Mouse (Mus musculus) Patski (cell line): ENCODE measurements around the gene Mapk7. TPM values are rescaled to one million over a fixed set of nuclear protein-coding genes. Genes with fewer than 3 reads are reported as not detected.

Experiments used
- ATAC-seq: fragments of 100-300 bp; one replicate; pipeline ENCODE4 v1.8.0; 2021
- CTCF ChIA-PET: fragments of 350-600 bp; sonication (Branson Sonifier 250); formaldehyde crosslinking; loops from one replicate; lab custom pipeline; 2022; ENCODE audit warnings: inconsistent platforms; lab: Charles Lee
- POLR2A ChIA-PET: fragments of 350-600 bp; sonication (Branson Sonifier 250); formaldehyde crosslinking; loops from one replicate; lab custom pipeline; 2022; ENCODE audit warnings: antibody characterized with exemption, inconsistent platforms; lab: Charles Lee
- DNase-seq: peaks from one replicate; pipeline ENCODE4 v3.0.0-alpha.2; 2011; ENCODE audit warnings: low read depth, low spot score
- H3K27me3 ChIP-seq: fragments of 371-371 bp; one replicate; pipeline ENCODE4 v1.5.1; 2021
- CTCF ChIP-seq: fragments of 100-300 bp; IDR thresholded peaks from one replicate; pipeline ENCODE4 v1.5.1; 2021
- in situ Hi-C: fragments of 300-500 bp; cut with MboI; formaldehyde crosslinking; loops from 3 replicates; pipeline ENCODE4 v1.11.1; 2018; ENCODE audit warnings: low pct_unique_long_range_greater_than_20kb, mixed read lengths
- polyA plus RNA-seq: library from polyadenylated mRNA; unstranded; gene quantifications from one replicate; pipeline ENCODE4 v1.2.3, GENCODE M21; 2021

Mapk7 gene
- polyA plus RNA-seq, 1 experiment from 2014 or later, result 30.1 TPM

GRCm38 (mm10) chr11:61484613-61485540 is 9.3 kb downstream of the Mapk7 start, which contains the start of gene Mfap4:
Gene Mfap4 (plus strand): TSS chr11:61485431.
- CTCF ChIA-PET, result interaction anchor here (1.1 kb wide), 1 partner anchor 19 kb away, joined by 3 read pairs; no protein-coding TSS in a partner anchor
- POLR2A ChIA-PET, result no interaction called here
- ATAC-seq (no peak), DNase-seq (no peak)
- in situ Hi-C loops, result no loop called here
- TF ChIP-seq CTCF, result no peak
- H3K27me3 ChIP-seq, result no peaks in the 10 kb centered on the region

- in situ Hi-C loops, result no loop called here
- CTCF ChIA-PET, result no interaction called here
- no peak for ATAC-seq
- DNase-seq, result no peak
- no peaks in the 10 kb centered on the region for H3K27me3 ChIP-seq
- POLR2A ChIA-PET, result no interaction called here
- TF ChIP-seq CTCF, result no peak
Observed at GRCm38 (mm10) chr11:61484256-61484612, 10.0 kb downstream of the Mapk7 start.

GRCm38 (mm10) chr11:61483226-61483845 is 10.9 kb downstream of the Mapk7 start:
- CTCF ChIA-PET, result no interaction called here
- ATAC-seq (no peak), DNase-seq (no peak)
- POLR2A ChIA-PET, result no interaction called here
- in situ Hi-C loops, result no loop called here
- no peak for TF ChIP-seq CTCF
- H3K27me3 ChIP-seq, result no peaks in the 10 kb centered on the region

- TF ChIP-seq CTCF, result no peak
- POLR2A ChIA-PET, result no interaction called here
- DNase-seq (no peak), ATAC-seq (no peak)
- in situ Hi-C loops, result no loop called here
- CTCF ChIA-PET, result no interaction called here
- no peaks in the 10 kb centered on the region for H3K27me3 ChIP-seq
Observed at GRCm38 (mm10) chr11:61481239-61482090, 12.7 kb downstream of the Mapk7 start.

- no peak for TF ChIP-seq CTCF
- in situ Hi-C loops, result no loop called here
- POLR2A ChIA-PET, result interaction anchor here (1.1 kb wide), 1 partner anchor 16 kb away, joined by 3 read pairs; no protein-coding TSS in a partner anchor
Observed at GRCm38 (mm10) chr11:61478788-61479187, 15.4 kb downstream of the Mapk7 start.

GRCm38 (mm10) chr11:61477566-61478508 is 16.4 kb downstream of the Mapk7 start:
- ChIA-PET CTCF (no interaction called here), POLR2A (interaction anchor here (0.7 kb wide), 1 partner anchor 24 kb away, joined by 3 read pairs; the partner anchor contains the start of gene Rnf112)
- no peak for DNase-seq
- no peak for ATAC-seq
- H3K27me3 ChIP-seq, result no peaks in the 10 kb centered on the region
- no peak for TF ChIP-seq CTCF
- in situ Hi-C loops, result no loop called here

More at GRCm38 (mm10) chr11:61478788-61479187, 15.4 kb downstream of the Mapk7 start:
- H3K27me3 ChIP-seq, result no peaks in the 10 kb centered on the region
- DNase-seq, result no peak
- CTCF ChIA-PET, result no interaction called here
- no peak for ATAC-seq

- no peak for ATAC-seq
- no peak for TF ChIP-seq CTCF
- CTCF ChIA-PET, result no interaction called here
- POLR2A ChIA-PET, result no interaction called here
- in situ Hi-C loops, result no loop called here
- peaks cover 4% of the 10 kb centered on the region for H3K27me3 ChIP-seq
- no peak for DNase-seq
Observed at GRCm38 (mm10) chr11:61476786-61477382, 17.3 kb downstream of the Mapk7 start.

GRCm38 (mm10) chr11:61473630-61474029 is 20.6 kb downstream of the Mapk7 start:
- DNase-seq (no peak), ATAC-seq (no peak)
- POLR2A ChIA-PET, result interaction anchor here (1.1 kb wide), 1 partner anchor 10 kb away, joined by 3 read pairs; no protein-coding TSS in a partner anchor
- CTCF ChIA-PET, result no interaction called here
- no peak for TF ChIP-seq CTCF
- in situ Hi-C loops, result no loop called here
- peaks cover 4% of the 10 kb centered on the region for H3K27me3 ChIP-seq

- POLR2A ChIA-PET, result no interaction called here
- CTCF ChIA-PET, result no interaction called here
Observed at GRCm38 (mm10) chr11:61470880-61471279, 23.3 kb downstream of the Mapk7 start.

More at GRCm38 (mm10) chr11:61470880-61471279, 23.3 kb downstream of the Mapk7 start:
- TF ChIP-seq CTCF, result no peak
- H3K27me3 ChIP-seq, result peaks cover 4% of the 10 kb centered on the region
- DNase-seq (no peak), ATAC-seq (no peak)
- in situ Hi-C loops, result no loop called here
